ENCODE assay signal across 8 mouse cellular contexts in genomic region chr10:9900315-9901070, GRCm38 (mm10). TPM values are rescaled to one million over a fixed set of nuclear protein-coding genes. Genes with fewer than 3 reads are reported as not detected.
DNase-seq lines count a peak whose midpoint lies in the region; ATAC-seq and TF ChIP-seq lines count a peak whose summit lies in the region.

No protein-coding gene starts in this region.

- peak overlapping the region; percentile 93 for H3K9ac ChIP-seq in liver, embryonic 13.5 days

- H3K4me3 ChIP-seq in liver, embryonic 13.5 days (replicated peaks): peak overlapping the region; percentile 89
- H3K4me3 ChIP-seq in thymus, adult 2 months (ENCODE audit: control insufficient read depth, insufficient read depth, low read length): peak overlapping the region; percentile 79

- ATAC-seq in liver, embryonic 13.5 days (ENCODE audit: low read depth): peak; percentile 54

- 0 out of 2 replicates have a peak, but pooled peaks cover 3% of the 10 kb centered on the region for H3K36me3 ChIP-seq in liver, embryonic 13.5 days
- no peaks in the 10 kb centered on the region for H3K36me3 ChIP-seq in thymus, adult 2 months (ENCODE audit: control insufficient read depth, insufficient read depth, low read length)

- DNase-seq in B cell, adult 2 months: peak; percentile 37 to 48
- DNase-seq in R1 (ENCODE audit: low read depth, low spot score): peak; percentile 62
- DNase-seq in embryo, embryonic 10.5 days (ENCODE audit: low spot score): peak; percentile 60
- DNase-seq in heart, adult 18-20 months: peak; percentile 55 to 73
- peak; percentile 43 for DNase-seq in kidney, adult 9 months
- DNase-seq in liver, embryonic 13.5 days: peak; percentile 37
- DNase-seq in neural tube, embryonic 10.5 days (ENCODE audit: extremely low spot score, low spot score): peak; percentile 75
- DNase-seq in thymus, adult 2 months: peak; percentile 58

- peaks cover 29% of the 10 kb centered on the region for H3K4me1 ChIP-seq in liver, embryonic 13.5 days (replicated peaks)
- peaks cover 3% of the 10 kb centered on the region for H3K4me1 ChIP-seq in thymus, adult 2 months (replicated peaks; ENCODE audit: control insufficient read depth, insufficient read depth, low read length)

- no peak for TF ChIP-seq POLR2A in thymus, adult 2 months (IDR thresholded peaks at IDR 0.05; ENCODE audit: control insufficient read depth, extremely low read depth, insufficient read depth, low read length, poor library complexity)

- under 1% methylated on average over 67 of the region's 81 CpGs for WGBS in liver, embryonic 13.5 days (ENCODE audit: insufficient replicate concordance)
- WGBS in thymus, adult 2 months: under 1% methylated on average over 81 of the region's 81 CpGs

- H3K9me3 ChIP-seq in liver, embryonic 13.5 days (replicated peaks): no peaks in the 10 kb centered on the region

- H3K27me3 ChIP-seq in liver, embryonic 13.5 days: no peaks in the 10 kb centered on the region
- no peaks in the 10 kb centered on the region for H3K27me3 ChIP-seq in thymus, adult 2 months (ENCODE audit: control insufficient read depth, insufficient read depth, low read length)

- TF ChIP-seq CTCF in thymus, adult 2 months (IDR thresholded peaks at IDR 0.05; ENCODE audit: borderline replicate concordance, control insufficient read depth, extremely low read depth, insufficient read depth, low read length, poor library complexity): no peak

- peak overlapping the region; percentile 90 for H3K27ac ChIP-seq in liver, embryonic 13.5 days
- no peak overlapping the region for H3K27ac ChIP-seq in thymus, adult 2 months (ENCODE audit: control insufficient read depth, insufficient read depth, low read length)

- H3K4me2 ChIP-seq in liver, embryonic 13.5 days: peak overlapping the region; percentile 98

RNA-seq across cellular contexts. Expression of gene Stxbp5, which starts 0.4 kb away (rescaled TPM):
- 10 to 100 TPM; 11.4 to 13.0 TPM for total RNA-seq in heart, adult 18-20 months (2021)
- polyA plus RNA-seq in liver, embryonic 13.5 days (2015; fragmentation: Nextera tagmentation; extraction: Ambion mirVana): 2.7 and 3.0 TPM in 2 replicates
- polyA plus RNA-seq in thymus, adult 2 months (2012; rRNA removed): 22.6 and 23.9 TPM in 2 replicates
